Mouse (Mus musculus) liver, embryonic 14.5 days (tissue): ENCODE measurements at regions not wholly inside any gene's neighbourhood (a gene's known extent, or its start where the extent isn't known, plus 50 kb on each side); places are given as distances from the start of the nearest gene placed in this dataset.

Source experiments
- CTCF ChIP-seq: IDR thresholded peaks from 2 replicates; pipeline ENCODE4 v1.5.1; 2016; ENCODE audit warnings: antibody characterized with exemption, low read depth, control low read depth
- EP300 ChIP-seq: IDR thresholded peaks from 2 replicates; pipeline ENCODE4 v1.6.1; 2016; ENCODE audit warnings: antibody characterized with exemption, low read depth

- TF ChIP-seq CTCF (peak; percentile 64), EP300 (no peak)
These were observed 90.1 kb upstream of the Zfp217 start for GRCm38 (mm10) chr2:170237959-170238358.
